Mouse (Mus musculus) liver, embryonic 14.5 days (tissue): Measurements from ENCODE around the gene Herpud1.

Experiments used
- CTCF ChIP-seq: IDR thresholded peaks from 2 replicates; pipeline ENCODE4 v1.5.1; 2016; ENCODE audit warnings: antibody characterized with exemption, low read depth, control low read depth
- EP300 ChIP-seq: IDR thresholded peaks from 2 replicates; pipeline ENCODE4 v1.6.1; 2016; ENCODE audit warnings: antibody characterized with exemption, low read depth

GRCm38 (mm10) chr8:94441686-94442085, 55.4 kb downstream of the Herpud1 start:
- TF ChIP-seq CTCF (no peak), EP300 (no peak)
